Mouse (Mus musculus) heart, embryonic 12.5 days (tissue): ENCODE results near the gene Slc13a2. TPM values are rescaled to one million over a fixed set of nuclear protein-coding genes. Genes with fewer than 3 reads are reported as not detected.
A peak's percentile ranks its signal among the peaks of the same experiment; 100 is the strongest.

ENCODE experiments used
- ATAC-seq: fragments of 200-750 bp; cut with Nextera tagmentation; 2 replicates; pipeline ENCODE4 v1.8.0; 2017; ENCODE audit warnings: moderate TSS enrichment, moderate library complexity; ENCODE audit not compliant: insufficient number of reproducible peaks, low FRiP score
- H3K27ac ChIP-seq: fragments of 300-500 bp; sonication (generic); 2 replicates; pipeline ENCODE4 v1.5.1; 2016; ENCODE audit warnings: mild to moderate bottlenecking, moderate library complexity; ENCODE audit not compliant: poor library complexity, severe bottlenecking
- H3K27me3 ChIP-seq: fragments of 300-500 bp; sonication (generic); replicated peaks from 2 replicates; pipeline ENCODE4 v1.6.1; 2016; ENCODE audit warnings: mild to moderate bottlenecking, moderate library complexity
- H3K36me3 ChIP-seq: fragments of 300-500 bp; sonication (generic); 2 replicates; pipeline ENCODE4 v1.6.1; 2016; ENCODE audit warnings: mild to moderate bottlenecking, moderate library complexity
- H3K4me1 ChIP-seq: fragments of 300-500 bp; sonication (generic); replicated peaks from 2 replicates; pipeline ENCODE4 v1.6.1; 2016; ENCODE audit warnings: mild to moderate bottlenecking
- H3K4me2 ChIP-seq: fragments of 300-500 bp; sonication (generic); 2 replicates; pipeline ENCODE4 v1.6.1; 2016; ENCODE audit warnings: mild to moderate bottlenecking, moderate library complexity
- H3K4me3 ChIP-seq: fragments of 300-500 bp; sonication (generic); 2 replicates; pipeline ENCODE4 v1.5.1; 2016; ENCODE audit warnings: mild to moderate bottlenecking
- H3K9ac ChIP-seq: fragments of 300-500 bp; sonication (generic); 2 replicates; pipeline ENCODE4 v1.6.1; 2016; ENCODE audit warnings: mild to moderate bottlenecking, moderate library complexity
- H3K9me3 ChIP-seq: fragments of 300-500 bp; sonication (generic); replicated peaks from 2 replicates; pipeline ENCODE4 v1.6.1; 2016; ENCODE audit warnings: mild to moderate bottlenecking, moderate library complexity
- WGBS: fragments of 180-500 bp; shearing (Covaris S2); methylation state at CpG from one replicate; pipeline ENCODE4 v1.1.7; 2016; 5-methylcytosine and 5-hydroxymethylcytosine counted together
- polyA plus RNA-seq: library from polyadenylated mRNA; unstranded; fragments of >200 nt; fragmentation: Nextera tagmentation; extraction: Ambion mirVana; gene quantifications from 2 replicates; pipeline ENCODE4 v1.2.1, GENCODE M21; 2016

The Slc13a2 gene
- polyA plus RNA-seq, 1 experiment from 2014 or later, result not detected

- Histone ChIP-seq H3K27me3 (no peaks in the 10 kb centered on the region), H3K4me3 (no peak overlapping the region), H3K4me1 (peaks cover 8% of the 10 kb centered on the region), H3K4me2 (no peak overlapping the region), H3K27ac (no peak overlapping the region), H3K36me3 (no peaks in the 10 kb centered on the region), H3K9ac (no peak overlapping the region), H3K9me3 (peaks cover 7% of the 10 kb centered on the region; the same call in 1 of the 2 replicates)
- no peak for ATAC-seq
- 82% methylated on average over 17 of the region's 17 CpGs for whole genome bisulfite sequencing
Measured at GRCm38 (mm10) chr11:78458740-78459139, 36.7 kb upstream of the Slc13a2 start.

DNA sequence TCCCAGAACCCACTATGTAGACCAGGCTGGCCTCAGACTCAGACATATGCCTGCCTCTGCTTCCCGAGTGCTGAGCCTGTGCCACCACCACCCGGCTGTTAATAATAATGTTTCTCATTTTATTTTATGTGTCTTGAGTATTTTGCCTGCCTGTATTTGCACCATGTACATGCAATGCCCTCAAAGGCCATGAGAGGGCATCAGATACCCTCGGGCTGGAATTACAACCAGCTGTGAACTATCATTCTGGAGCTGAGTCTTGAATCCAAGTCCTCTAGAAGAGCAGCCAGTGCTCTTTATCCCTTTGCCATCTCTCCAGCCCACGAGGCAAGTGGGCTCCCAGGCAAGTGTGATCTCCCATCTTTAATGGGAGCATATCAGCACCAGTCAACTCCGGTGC is 33.3 kb upstream of the Slc13a2 start:
- Histone ChIP-seq H3K4me1 (0 out of 2 replicates have a peak, but pooled peaks cover 3% of the 10 kb centered on the region), H3K9me3 (no peaks in the 10 kb centered on the region), H3K27me3 (peaks cover 13% of the 10 kb centered on the region; the same call in 1 of the 2 replicates), H3K9ac (no peak overlapping the region), H3K4me3 (no peak overlapping the region), H3K27ac (no peak overlapping the region), H3K4me2 (no peak overlapping the region), H3K36me3 (no peaks in the 10 kb centered on the region)
- ATAC-seq, result no peak
- 26% methylated on average over 5 of the region's 5 CpGs for WGBS

- Histone ChIP-seq H3K27me3 (peaks cover 13% of the 10 kb centered on the region; the same call in 1 of the 2 replicates), H3K36me3 (no peaks in the 10 kb centered on the region), H3K4me3 (no peak overlapping the region), H3K9ac (no peak overlapping the region), H3K4me1 (0 out of 2 replicates have a peak, but pooled peaks cover 3% of the 10 kb centered on the region), H3K4me2 (no peak overlapping the region), H3K9me3 (no peaks in the 10 kb centered on the region), H3K27ac (no peak overlapping the region)
- WGBS, result 64% methylated on average over 7 of the region's 7 CpGs
- no peak for ATAC-seq
Measured at GRCm38 (mm10) chr11:78454276-78454675, 32.3 kb upstream of the Slc13a2 start.

DNA sequence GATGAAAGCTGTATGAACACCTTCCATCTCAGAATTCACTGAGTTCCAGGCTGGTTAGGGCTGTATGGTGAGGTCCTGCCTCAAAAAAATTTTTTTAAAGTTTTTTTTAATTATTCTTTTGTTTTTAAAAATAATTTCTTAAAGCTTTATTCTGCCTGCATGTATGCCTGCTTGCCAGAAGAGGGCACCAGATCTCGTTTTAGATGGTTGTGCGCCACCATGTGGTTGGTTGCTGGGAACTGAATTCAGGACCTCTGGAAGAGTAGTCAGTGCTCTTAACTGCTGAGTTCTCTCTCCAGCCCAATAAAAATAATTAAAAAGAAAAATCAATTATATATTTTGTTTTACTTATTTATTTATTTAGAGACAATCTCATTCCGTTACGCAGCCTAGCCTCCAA is 31.7 kb upstream of the Slc13a2 start:
- Histone ChIP-seq H3K27me3 (peaks cover 13% of the 10 kb centered on the region; the same call in 1 of the 2 replicates), H3K27ac (no peak overlapping the region), H3K4me3 (no peak overlapping the region), H3K9me3 (no peaks in the 10 kb centered on the region), H3K9ac (no peak overlapping the region), H3K4me1 (0 out of 2 replicates have a peak, but pooled peaks cover 3% of the 10 kb centered on the region), H3K36me3 (no peaks in the 10 kb centered on the region), H3K4me2 (no peak overlapping the region)
- ATAC-seq, result no peak
- 15% methylated on average over 4 of the region's 4 CpGs for WGBS

GRCm38 (mm10) chr11:78450337-78450736 is 28.3 kb upstream of the Slc13a2 start:
- no peak overlapping the region for H3K9ac ChIP-seq
- no peaks in the 10 kb centered on the region for H3K36me3 ChIP-seq
- no peak overlapping the region for H3K4me2 ChIP-seq
- no peaks in the 10 kb centered on the region for H3K9me3 ChIP-seq
- 29% methylated on average over 2 of the region's 2 CpGs for WGBS
- H3K27me3 ChIP-seq, result peaks cover 14% of the 10 kb centered on the region; the same call in 1 of the 2 replicates
- ATAC-seq, result no peak
- H3K4me3 ChIP-seq, result no peak overlapping the region
- H3K27ac ChIP-seq, result no peak overlapping the region
- no peaks in the 10 kb centered on the region for H3K4me1 ChIP-seq

DNA sequence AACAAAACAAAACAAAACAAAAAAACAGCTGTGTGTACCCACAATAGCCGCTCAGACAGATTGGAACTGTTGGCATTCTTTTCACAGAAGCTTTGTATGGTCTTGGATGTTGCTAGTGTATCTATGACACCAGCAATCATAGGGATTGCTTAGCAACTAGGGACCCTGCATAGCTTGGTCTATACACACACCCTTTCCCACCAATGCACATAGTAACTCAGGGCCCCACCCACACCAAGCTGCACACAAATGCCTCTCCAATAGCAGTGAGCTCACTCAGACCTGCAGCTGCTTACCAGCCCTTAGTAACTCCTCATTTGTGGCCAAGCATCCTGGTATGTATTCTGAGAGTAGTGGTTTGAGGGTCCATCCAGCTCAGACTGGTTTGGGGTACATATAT is 26.2 kb upstream of the Slc13a2 start:
- no peaks in the 10 kb centered on the region for H3K9me3 ChIP-seq
- no peak overlapping the region for H3K27ac ChIP-seq
- no peak for ATAC-seq
- no peak overlapping the region for H3K4me2 ChIP-seq
- peaks cover 15% of the 10 kb centered on the region; the same call in 1 of the 2 replicates for H3K27me3 ChIP-seq
- H3K4me1 ChIP-seq, result no peaks in the 10 kb centered on the region
- H3K4me3 ChIP-seq, result no peak overlapping the region
- WGBS, result 84% methylated on average over 1 of the region's 1 CpGs
- H3K9ac ChIP-seq, result no peak overlapping the region
- no peaks in the 10 kb centered on the region for H3K36me3 ChIP-seq

DNA sequence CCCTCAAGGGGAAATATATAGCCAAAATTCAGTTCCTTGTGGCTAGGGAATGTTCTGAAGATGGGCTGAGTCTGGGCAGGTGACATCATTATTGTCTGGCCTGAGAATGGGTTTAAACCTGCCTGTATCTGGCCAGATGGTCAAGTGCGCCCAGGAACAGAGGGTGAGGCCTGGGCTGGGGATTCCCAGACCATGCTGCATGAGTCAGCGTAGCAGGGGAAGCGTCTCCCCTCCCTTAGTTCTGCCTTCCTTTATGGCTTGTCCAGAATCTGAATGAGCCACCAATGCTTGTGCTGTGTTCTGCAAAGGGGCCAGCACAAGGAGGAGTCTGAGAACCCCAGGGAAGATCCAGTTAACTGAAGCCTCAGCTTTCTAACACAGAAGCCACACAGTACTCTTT is 25.2 kb upstream of the Slc13a2 start:
- no peak overlapping the region for H3K27ac ChIP-seq
- H3K9ac ChIP-seq, result no peak overlapping the region
- no peaks in the 10 kb centered on the region for H3K9me3 ChIP-seq
- H3K27me3 ChIP-seq, result peaks cover 6% of the 10 kb centered on the region; the same call in 1 of the 2 replicates
- H3K4me3 ChIP-seq, result no peak overlapping the region
- H3K4me1 ChIP-seq, result no peaks in the 10 kb centered on the region
- 76% methylated on average over 3 of the region's 3 CpGs for WGBS
- ATAC-seq, result no peak
- H3K4me2 ChIP-seq, result no peak overlapping the region
- H3K36me3 ChIP-seq, result no peaks in the 10 kb centered on the region

GRCm38 (mm10) chr11:78443115-78443514 is 21.1 kb upstream of the Slc13a2 start:
- Histone ChIP-seq H3K27ac (no peak overlapping the region), H3K9me3 (no peaks in the 10 kb centered on the region), H3K4me3 (no peak overlapping the region), H3K27me3 (0 out of 2 replicates have a peak, but pooled peaks cover 3% of the 10 kb centered on the region), H3K4me1 (no peaks in the 10 kb centered on the region), H3K4me2 (no peak overlapping the region), H3K36me3 (no peaks in the 10 kb centered on the region), H3K9ac (no peak overlapping the region)
- no peak for ATAC-seq
- WGBS, result 76% methylated on average over 5 of the region's 5 CpGs

- H3K36me3 ChIP-seq, result no peaks in the 10 kb centered on the region
- no peak overlapping the region for H3K4me3 ChIP-seq
- no peaks in the 10 kb centered on the region for H3K9me3 ChIP-seq
- H3K9ac ChIP-seq, result no peak overlapping the region
- ATAC-seq, result no peak
- H3K27me3 ChIP-seq, result no peaks in the 10 kb centered on the region
- peaks cover 7% of the 10 kb centered on the region; the same call in 1 of the 2 replicates for H3K4me1 ChIP-seq
- no peak overlapping the region for H3K27ac ChIP-seq
- no peak overlapping the region for H3K4me2 ChIP-seq
- 44% methylated on average over 3 of the region's 3 CpGs for WGBS
Measured at GRCm38 (mm10) chr11:78438399-78438930, 16.4 kb upstream of the Slc13a2 start.

- H3K4me1 ChIP-seq, result peaks cover 7% of the 10 kb centered on the region; the same call in 1 of the 2 replicates
- no peak overlapping the region for H3K4me3 ChIP-seq
- H3K36me3 ChIP-seq, result no peaks in the 10 kb centered on the region
- H3K27me3 ChIP-seq, result no peaks in the 10 kb centered on the region
- 84% methylated on average over 7 of the region's 7 CpGs for WGBS
- ATAC-seq, result no peak
- H3K27ac ChIP-seq, result no peak overlapping the region
- H3K4me2 ChIP-seq, result no peak overlapping the region
- no peak overlapping the region for H3K9ac ChIP-seq
- no peaks in the 10 kb centered on the region for H3K9me3 ChIP-seq
Measured at GRCm38 (mm10) chr11:78437182-78437581, 15.2 kb upstream of the Slc13a2 start.

GRCm38 (mm10) chr11:78435776-78436349 is 13.8 kb upstream of the Slc13a2 start:
- H3K27ac ChIP-seq, result no peak overlapping the region

More at GRCm38 (mm10) chr11:78435776-78436349, 13.8 kb upstream of the Slc13a2 start:
- H3K4me3 ChIP-seq, result no peak overlapping the region
- H3K36me3 ChIP-seq, result no peaks in the 10 kb centered on the region
- peak overlapping the region; percentile 32; the same call in 1 of the 2 replicates for H3K4me2 ChIP-seq
- no peaks in the 10 kb centered on the region for H3K9me3 ChIP-seq
- no peak overlapping the region for H3K9ac ChIP-seq
- no peak for ATAC-seq
- no peaks in the 10 kb centered on the region for H3K27me3 ChIP-seq
- 8% methylated on average over 19 of the region's 19 CpGs for WGBS
- H3K4me1 ChIP-seq, result peaks cover 7% of the 10 kb centered on the region; the same call in 1 of the 2 replicates
